Mouse (Mus musculus): ENCODE measurements around the gene Cd247. TPM values are rescaled to one million over a fixed set of nuclear protein-coding genes. Genes with fewer than 3 reads are reported as not detected.
A peak's percentile ranks its signal among the peaks of the same experiment; 100 is the strongest.

Cd247 gene
- polyA plus RNA-seq, 1 experiment from 2014 or later = 1.7 TPM

GRCm38 (mm10) chr1:165781426-165781825 lies 7.1 kb upstream of the Cd247 start:
- no peak overlapping the region for H3K27ac ChIP-seq (replicated peaks)
- no peak for DNase-seq (ENCODE audit: low spot score)
- WGBS = 81% methylated on average over 9 of the region's 9 CpGs
- no peak overlapping the region for H3K4me3 ChIP-seq
- H3K27me3 ChIP-seq (replicated peaks; ENCODE audit: low read depth, poor library complexity, severe bottlenecking) = peaks cover 35% of the 10 kb centered on the region
- no peaks in the 10 kb centered on the region for H3K36me3 ChIP-seq (replicated peaks)
- peaks cover 33% of the 10 kb centered on the region for H3K4me1 ChIP-seq
- H3K9me3 ChIP-seq = no peaks in the 10 kb centered on the region

DNA sequence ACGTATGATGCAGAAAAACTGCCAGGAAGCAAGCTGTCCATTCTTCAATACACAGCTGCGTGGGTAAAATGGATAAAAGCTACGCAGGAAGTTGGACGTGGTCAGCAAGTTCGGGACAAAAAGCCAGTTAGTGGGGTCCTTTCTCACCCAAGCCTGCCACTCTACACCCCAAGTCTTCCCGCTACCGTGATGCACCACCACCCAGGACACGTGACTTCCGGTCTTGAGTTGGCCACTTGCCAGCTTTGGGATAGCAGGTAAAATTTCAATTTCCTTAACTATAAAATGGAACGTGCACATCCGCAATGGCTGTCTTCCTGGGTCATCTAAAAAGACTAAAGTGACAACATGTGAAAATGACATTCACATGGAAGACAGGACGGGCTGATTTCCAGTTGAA lies 6.6 kb upstream of the Cd247 start:
- DNase-seq (ENCODE audit: low spot score) = no peak
- 93% methylated on average over 12 of the region's 12 CpGs for WGBS
- H3K27ac ChIP-seq (replicated peaks) = no peak overlapping the region
- no peaks in the 10 kb centered on the region for H3K9me3 ChIP-seq
- H3K4me1 ChIP-seq = peaks cover 33% of the 10 kb centered on the region
- peaks cover 31% of the 10 kb centered on the region for H3K27me3 ChIP-seq (replicated peaks; ENCODE audit: low read depth, poor library complexity, severe bottlenecking)
- H3K4me3 ChIP-seq = no peak overlapping the region
- H3K36me3 ChIP-seq (replicated peaks) = no peaks in the 10 kb centered on the region

DNA sequence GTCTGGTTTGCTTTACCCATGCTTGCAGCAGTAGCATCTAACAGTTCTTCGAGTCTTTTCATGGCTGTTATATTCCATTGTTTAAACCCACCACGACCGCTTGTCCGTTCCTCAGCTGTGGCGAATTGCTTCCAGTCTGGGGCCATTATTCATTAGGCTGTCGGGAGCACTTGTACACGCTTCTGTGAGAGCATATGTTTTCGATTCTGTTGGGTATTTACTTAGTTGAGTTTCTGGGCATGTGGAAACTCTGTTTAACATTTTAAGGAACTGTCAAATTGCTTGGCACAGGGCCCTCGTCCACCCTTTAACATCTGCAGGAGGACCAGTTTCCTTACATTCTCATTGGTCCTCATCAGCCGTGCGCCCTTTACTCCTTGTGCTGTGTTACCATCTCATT lies 2.2 kb upstream of the Cd247 start:
- Histone ChIP-seq H3K36me3 (replicated peaks) (no peaks in the 10 kb centered on the region), H3K4me1 (peaks cover 30% of the 10 kb centered on the region), H3K27me3 (replicated peaks; ENCODE audit: low read depth, poor library complexity, severe bottlenecking) (peaks cover 21% of the 10 kb centered on the region), H3K9me3 (no peaks in the 10 kb centered on the region), H3K4me3 (no peak overlapping the region), H3K27ac (replicated peaks) (peak overlapping the region; percentile 60)
- peak; percentile 67 for DNase-seq (ENCODE audit: low spot score)
- WGBS = 32% methylated on average over 11 of the region's 11 CpGs

- 70% methylated on average over 17 of the region's 17 CpGs for WGBS
- H3K27ac ChIP-seq (replicated peaks) = peak overlapping the region; percentile 48; the same call in 1 of the 2 replicates
Observed at GRCm38 (mm10) chr1:165789066-165789660, 682 bp downstream of the Cd247 start.

GRCm38 (mm10) chr1:165789963-165790362 lies 1.5 kb downstream of the Cd247 start:
- no peak overlapping the region for H3K4me3 ChIP-seq
- DNase-seq (ENCODE audit: low spot score) = no peak
- H3K36me3 ChIP-seq (replicated peaks) = no peaks in the 10 kb centered on the region
- peaks cover 28% of the 10 kb centered on the region for H3K4me1 ChIP-seq
- H3K27ac ChIP-seq (replicated peaks) = no peak overlapping the region
- peaks cover 13% of the 10 kb centered on the region; the same call in 1 of the 2 replicates for H3K27me3 ChIP-seq (replicated peaks; ENCODE audit: low read depth, poor library complexity, severe bottlenecking)
- WGBS = 90% methylated on average over 6 of the region's 6 CpGs
- no peaks in the 10 kb centered on the region for H3K9me3 ChIP-seq

More at GRCm38 (mm10) chr1:165789066-165789660, 682 bp downstream of the Cd247 start:
- Histone ChIP-seq H3K4me1 (peaks cover 27% of the 10 kb centered on the region), H3K4me3 (no peak overlapping the region), H3K36me3 (replicated peaks) (no peaks in the 10 kb centered on the region), H3K27me3 (replicated peaks; ENCODE audit: low read depth, poor library complexity, severe bottlenecking) (peaks cover 13% of the 10 kb centered on the region; the same call in 1 of the 2 replicates), H3K9me3 (no peaks in the 10 kb centered on the region)
- DNase-seq (ENCODE audit: low spot score) = no peak

- 93% methylated on average over 17 of the region's 17 CpGs for WGBS
- H3K4me3 ChIP-seq = no peak overlapping the region
- H3K9me3 ChIP-seq = no peaks in the 10 kb centered on the region
- no peak for DNase-seq (ENCODE audit: low spot score)
- H3K27ac ChIP-seq (replicated peaks) = no peak overlapping the region
- peaks cover 26% of the 10 kb centered on the region for H3K4me1 ChIP-seq
- H3K36me3 ChIP-seq (replicated peaks) = no peaks in the 10 kb centered on the region
- peaks cover 15% of the 10 kb centered on the region; the same call in 1 of the 2 replicates for H3K27me3 ChIP-seq (replicated peaks; ENCODE audit: low read depth, poor library complexity, severe bottlenecking)
Observed at GRCm38 (mm10) chr1:165790461-165791210, 2.2 kb downstream of the Cd247 start.

- H3K9me3 ChIP-seq = no peaks in the 10 kb centered on the region
- peaks cover 19% of the 10 kb centered on the region; the same call in 1 of the 2 replicates for H3K27me3 ChIP-seq (replicated peaks; ENCODE audit: low read depth, poor library complexity, severe bottlenecking)
- H3K4me1 ChIP-seq = peaks cover 18% of the 10 kb centered on the region
- no peak for DNase-seq (ENCODE audit: low spot score)
- no peaks in the 10 kb centered on the region for H3K36me3 ChIP-seq (replicated peaks)
- no peak overlapping the region for H3K4me3 ChIP-seq
- 85% methylated on average over 9 of the region's 9 CpGs for WGBS
- H3K27ac ChIP-seq (replicated peaks) = no peak overlapping the region
Observed at GRCm38 (mm10) chr1:165791411-165791810, 2.9 kb downstream of the Cd247 start.

DNA sequence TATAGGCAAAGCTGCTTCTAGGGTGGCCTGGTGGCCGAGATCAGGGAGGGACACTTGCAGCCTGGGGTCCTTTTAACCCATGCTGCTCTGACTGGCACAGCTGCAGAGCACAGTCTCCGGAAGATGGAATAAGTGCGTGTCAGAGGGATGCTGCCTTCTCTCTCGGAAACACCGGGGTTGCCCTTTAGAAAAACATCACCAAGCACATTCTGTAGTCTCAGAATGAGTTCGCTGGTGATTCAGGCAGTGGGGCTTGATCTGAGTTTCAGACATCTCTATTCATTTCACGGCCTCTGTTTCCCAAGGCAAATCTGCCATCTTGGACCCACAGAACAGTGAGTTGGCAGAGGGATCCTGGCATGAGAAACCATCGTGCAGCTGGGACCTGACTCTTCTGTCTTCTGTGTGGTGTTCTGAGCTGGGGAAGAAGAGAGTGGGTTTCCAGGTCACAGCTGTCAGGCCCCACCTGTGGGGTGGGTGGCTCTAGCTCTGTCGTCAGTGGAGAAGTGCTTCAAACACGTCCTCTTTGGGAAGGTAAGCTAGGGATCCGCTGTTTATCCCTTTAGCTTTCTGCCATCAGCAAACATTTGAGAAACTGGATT lies 13.3 kb downstream of the Cd247 start:
- DNase-seq (ENCODE audit: low spot score) = no peak
- H3K36me3 ChIP-seq (replicated peaks) = no peaks in the 10 kb centered on the region
- no peaks in the 10 kb centered on the region for H3K27me3 ChIP-seq (replicated peaks; ENCODE audit: low read depth, poor library complexity, severe bottlenecking)
- 0 out of 2 replicates have a peak, but pooled peaks cover 6% of the 10 kb centered on the region for H3K4me1 ChIP-seq
- H3K4me3 ChIP-seq = no peak overlapping the region
- no peaks in the 10 kb centered on the region; the same call in 1 of the 2 replicates for H3K9me3 ChIP-seq
- no peak overlapping the region for H3K27ac ChIP-seq (replicated peaks)
- WGBS = 85% methylated on average over 11 of the region's 11 CpGs

DNA sequence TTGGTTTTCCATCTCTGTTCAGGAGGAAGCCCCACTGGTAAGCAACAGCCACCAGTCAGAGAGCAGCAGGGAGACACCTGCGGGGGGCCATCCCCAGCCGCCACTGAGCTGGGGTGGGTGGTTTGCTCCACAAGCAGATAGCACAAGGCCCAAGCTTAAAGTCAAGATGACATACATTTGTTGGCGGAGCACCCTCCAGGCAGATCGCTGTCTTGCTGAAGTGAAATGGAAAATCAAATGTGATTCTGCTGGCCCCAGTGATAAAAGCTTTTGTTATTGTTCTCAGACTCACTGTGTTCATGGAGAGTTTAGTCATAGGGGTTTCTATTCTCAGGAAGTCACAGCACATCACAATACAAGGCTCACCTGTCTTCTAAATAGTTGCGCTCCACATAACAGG lies 14.6 kb downstream of the Cd247 start:
- Histone ChIP-seq H3K9me3 (no peaks in the 10 kb centered on the region; the same call in 1 of the 2 replicates), H3K27me3 (replicated peaks; ENCODE audit: low read depth, poor library complexity, severe bottlenecking) (0 out of 2 replicates have a peak, but pooled peaks cover 5% of the 10 kb centered on the region), H3K36me3 (replicated peaks) (no peaks in the 10 kb centered on the region), H3K4me3 (no peak overlapping the region), H3K4me1 (0 out of 2 replicates have a peak, but pooled peaks cover 6% of the 10 kb centered on the region), H3K27ac (replicated peaks) (no peak overlapping the region)
- 84% methylated on average over 5 of the region's 5 CpGs for WGBS
- DNase-seq (ENCODE audit: low spot score) = no peak

- no peak for DNase-seq (ENCODE audit: low spot score)
- Histone ChIP-seq H3K4me1 (0 out of 2 replicates have a peak, but pooled peaks cover 6% of the 10 kb centered on the region), H3K27me3 (replicated peaks; ENCODE audit: low read depth, poor library complexity, severe bottlenecking) (0 out of 2 replicates have a peak, but pooled peaks cover 6% of the 10 kb centered on the region), H3K27ac (replicated peaks) (no peak overlapping the region), H3K36me3 (replicated peaks) (no peaks in the 10 kb centered on the region), H3K4me3 (no peak overlapping the region), H3K9me3 (no peaks in the 10 kb centered on the region; the same call in 1 of the 2 replicates)
- 89% methylated on average over 4 of the region's 4 CpGs for WGBS
Observed at GRCm38 (mm10) chr1:165804133-165804532, 15.7 kb downstream of the Cd247 start.

DNA sequence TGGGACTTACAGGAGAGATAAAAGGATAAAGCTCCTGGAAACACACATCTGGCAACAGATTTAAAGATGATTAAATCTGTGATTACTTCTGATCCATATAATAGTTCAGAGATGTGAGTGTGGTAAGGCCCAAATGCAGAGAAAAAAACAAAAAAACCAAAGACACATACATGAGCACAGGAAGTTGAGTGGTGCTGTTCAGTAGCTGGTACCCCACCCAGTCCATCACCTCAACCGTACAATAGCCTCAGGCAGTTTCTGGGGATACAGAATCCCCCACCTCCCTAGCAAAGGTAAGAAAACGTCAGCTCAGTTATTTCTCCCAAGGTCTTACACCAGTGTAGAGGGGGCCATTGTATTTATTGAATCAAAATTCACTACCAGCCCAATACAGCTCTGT lies 22.2 kb downstream of the Cd247 start:
- Histone ChIP-seq H3K36me3 (replicated peaks) (no peaks in the 10 kb centered on the region), H3K4me1 (peaks cover 40% of the 10 kb centered on the region), H3K4me3 (no peak overlapping the region), H3K27me3 (replicated peaks; ENCODE audit: low read depth, poor library complexity, severe bottlenecking) (peaks cover 39% of the 10 kb centered on the region), H3K27ac (replicated peaks) (no peak overlapping the region), H3K9me3 (no peaks in the 10 kb centered on the region)
- no peak for DNase-seq (ENCODE audit: low spot score)
- 74% methylated on average over 2 of the region's 2 CpGs for WGBS

DNA sequence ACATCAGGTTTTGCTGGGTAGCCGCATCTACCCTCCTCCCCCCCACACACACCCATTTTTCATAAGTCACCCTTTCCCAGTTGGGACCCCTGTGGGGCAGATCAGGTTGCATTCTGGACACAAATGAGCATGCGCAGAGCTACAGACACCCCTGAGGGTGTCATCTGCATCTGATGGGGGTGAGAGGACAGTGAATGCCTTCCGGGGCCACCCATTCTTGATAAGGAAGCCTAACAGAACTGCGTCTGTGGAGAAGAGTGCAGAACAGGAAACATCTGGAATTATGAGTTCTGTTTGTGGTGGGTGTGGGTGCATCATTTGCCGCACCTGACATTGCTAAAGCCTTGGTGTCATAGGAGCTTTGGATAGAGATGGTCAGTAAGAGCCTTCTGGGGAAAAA lies 22.7 kb downstream of the Cd247 start:
- no peak for DNase-seq (ENCODE audit: low spot score)
- no peaks in the 10 kb centered on the region for H3K36me3 ChIP-seq (replicated peaks)
- 86% methylated on average over 5 of the region's 5 CpGs for WGBS

More for the DNA sequence above, 22.7 kb downstream of the Cd247 start:
- Histone ChIP-seq H3K27ac (replicated peaks) (no peak overlapping the region), H3K9me3 (no peaks in the 10 kb centered on the region), H3K27me3 (replicated peaks; ENCODE audit: low read depth, poor library complexity, severe bottlenecking) (peaks cover 43% of the 10 kb centered on the region), H3K4me1 (peaks cover 38% of the 10 kb centered on the region), H3K4me3 (no peak overlapping the region)

All from embryonic facial prominence, embryonic 10.5 days (tissue).